ENCODE assay signal across 9 mouse cellular contexts in the genomic region with DNA sequence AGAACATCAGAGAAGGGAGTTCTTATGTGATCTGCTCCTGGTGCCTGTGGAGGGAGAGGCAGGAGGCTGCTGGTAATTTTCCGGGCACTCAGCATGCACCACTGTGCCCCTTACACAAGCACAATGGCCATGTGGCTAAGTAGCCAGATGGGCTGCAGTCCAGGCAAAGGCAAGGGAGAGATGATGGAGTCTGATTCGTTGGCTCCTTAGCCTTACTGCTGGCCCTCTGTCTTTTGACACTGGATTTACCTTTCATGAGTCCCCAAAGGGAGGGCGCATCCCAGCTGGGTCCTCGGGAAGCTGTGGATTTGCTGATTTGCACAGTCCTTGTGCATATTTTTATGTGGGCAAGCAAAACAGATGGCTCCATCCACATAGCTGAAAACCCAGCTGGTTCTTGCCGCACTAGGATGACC.
DNase-seq lines count a peak whose midpoint lies in the region; ATAC-seq lines count a peak whose summit lies in the region.
"Had no signal": no experiment of that assay in that cellular context is flagged by ENCODE, and none has a peak within 500 bp of the region (broad histone marks: within the 10 kb centered on the region; RNA-seq: fewer than 3 reads in every experiment).

No protein-coding gene starts in this region.

- H3K4me2 ChIP-seq in hindbrain, embryonic 13.5 days = peak overlapping the region; percentile 18
- peak overlapping the region; percentile 13; the same call in 1 of the 2 replicates for H3K4me2 ChIP-seq in midbrain, embryonic 12.5 days (replicated peaks)
- no peak overlapping the region for H3K4me2 ChIP-seq in liver, embryonic 11.5 days

- no peak overlapping the region for H3K4me3 ChIP-seq in hindbrain, embryonic 13.5 days
- H3K4me3 ChIP-seq in midbrain, embryonic 12.5 days = no peak overlapping the region
- no peak overlapping the region for H3K4me3 ChIP-seq in liver, embryonic 11.5 days (ENCODE audit: low read depth, low read length)

- 29% methylated on average over 5 of the region's 5 CpGs for WGBS in hindbrain, embryonic 13.5 days
- 43% methylated on average over 5 of the region's 5 CpGs for WGBS in midbrain, embryonic 12.5 days
- 76% methylated on average over 5 of the region's 5 CpGs for WGBS in liver, embryonic 11.5 days

- ATAC-seq in cerebellum, adult (ENCODE audit: insufficient number of reproducible peaks, low FRiP score, low TSS enrichment) = peak; percentile 91
- peak; percentile 82 for ATAC-seq in hindbrain, embryonic 13.5 days (ENCODE audit: low FRiP score)
- peak; percentile 90 for ATAC-seq in midbrain, embryonic 12.5 days (ENCODE audit: low FRiP score, low read depth)
- no peak for ATAC-seq in liver, embryonic 11.5 days (replicated peaks; ENCODE audit: low FRiP score)

- peak; percentile 69 to 72 for DNase-seq in cerebellum, postnatal 36 days
- DNase-seq in liver, embryonic 11.5 days (ENCODE audit: low spot score) = no peak
- DNase-seq in gastrocnemius, postnatal 10 days = no peak
- no peak for DNase-seq in heart, postnatal 36 days
- DNase-seq in kidney, adult 18-20 months = no peak

- no peaks in the 10 kb centered on the region for H3K36me3 ChIP-seq in hindbrain, embryonic 13.5 days
- no peaks in the 10 kb centered on the region for H3K36me3 ChIP-seq in midbrain, embryonic 12.5 days
- no peaks in the 10 kb centered on the region for H3K36me3 ChIP-seq in liver, embryonic 11.5 days (ENCODE audit: control insufficient read depth, insufficient read depth, low read length)

- H3K4me1 ChIP-seq in hindbrain, embryonic 13.5 days (replicated peaks) = peaks cover 30% of the 10 kb centered on the region
- H3K4me1 ChIP-seq in midbrain, embryonic 12.5 days = peaks cover 37% of the 10 kb centered on the region
- H3K4me1 ChIP-seq in liver, embryonic 11.5 days (replicated peaks; ENCODE audit: control insufficient read depth, insufficient read depth, low read length) = 0 out of 2 replicates have a peak, but pooled peaks cover 3% of the 10 kb centered on the region

- H3K27me3 ChIP-seq in hindbrain, embryonic 13.5 days = no peaks in the 10 kb centered on the region
- no peaks in the 10 kb centered on the region for H3K27me3 ChIP-seq in midbrain, embryonic 12.5 days
- no peaks in the 10 kb centered on the region for H3K27me3 ChIP-seq in liver, embryonic 11.5 days (replicated peaks; ENCODE audit: control insufficient read depth, insufficient read depth, low read length)

- H3K9me3 ChIP-seq in hindbrain, embryonic 13.5 days = no peaks in the 10 kb centered on the region
- no peaks in the 10 kb centered on the region for H3K9me3 ChIP-seq in midbrain, embryonic 12.5 days
- no peaks in the 10 kb centered on the region for H3K9me3 ChIP-seq in liver, embryonic 11.5 days (ENCODE audit: control insufficient read depth, low read length)

- intact Hi-C loops in heart, postnatal 36 days (cut with DNase I) = no loop called here

- no peak overlapping the region for H3K9ac ChIP-seq in hindbrain, embryonic 13.5 days
- no peak overlapping the region for H3K9ac ChIP-seq in midbrain, embryonic 12.5 days (replicated peaks)
- no peak overlapping the region for H3K9ac ChIP-seq in liver, embryonic 11.5 days (ENCODE audit: low read depth, low read length)
- H3K9ac ChIP-seq: liver, embryonic 14.5 days had no signal

- peak overlapping the region; percentile 90 for H3K27ac ChIP-seq in hindbrain, embryonic 13.5 days
- peak overlapping the region; percentile 86 for H3K27ac ChIP-seq in midbrain, embryonic 12.5 days (replicated peaks)
- no peak overlapping the region for H3K27ac ChIP-seq in liver, embryonic 11.5 days (ENCODE audit: low read depth, low read length)
- H3K27ac ChIP-seq: liver, embryonic 14.5 days had no signal

Comparison
In these comparisons a context has a peak if more than half of its experiments do, and no peak if none do; other contexts are left out.
1. DNase-seq: peak in cerebellum, postnatal 36 days (2 of 2); none in liver, embryonic 11.5 days (single experiment), gastrocnemius, postnatal 10 days (single experiment), heart, postnatal 36 days (0 of 2) and kidney, adult 18-20 months (single experiment).